Mouse (Mus musculus) stomach, embryonic 16.5 days (tissue): ENCODE results near the gene Setd1b. TPM values are rescaled to one million over a fixed set of nuclear protein-coding genes. Genes with fewer than 3 reads are reported as not detected.
A peak's percentile ranks its signal among the peaks of the same experiment; 100 is the strongest.

Experiments
- ATAC-seq: fragments of 200-750 bp; cut with Nextera tagmentation; 2 replicates; pipeline ENCODE4 v1.8.0; 2017; ENCODE audit warnings: moderate number of reproducible peaks, moderate TSS enrichment; ENCODE audit not compliant: insufficient read depth, low FRiP score
- H3K27ac ChIP-seq: fragments of 300-500 bp; sonication (generic); 2 replicates; pipeline ENCODE4 v1.5.1; 2014; ENCODE audit warnings: low read length
- H3K27me3 ChIP-seq: fragments of 300-500 bp; sonication (generic); 2 replicates; pipeline ENCODE4 v1.6.1; 2014; ENCODE audit warnings: low read length, control low read depth, mixed read lengths; ENCODE audit not compliant: control insufficient read depth, insufficient read depth
- H3K36me3 ChIP-seq: fragments of 300-500 bp; sonication (generic); 2 replicates; pipeline ENCODE4 v1.6.1; 2014; ENCODE audit warnings: low read length; ENCODE audit not compliant: control insufficient read depth, insufficient read depth
- H3K4me1 ChIP-seq: fragments of 300-500 bp; sonication (generic); 2 replicates; pipeline ENCODE4 v1.6.1; 2014; ENCODE audit warnings: low read length, control low read depth, mixed read lengths; ENCODE audit not compliant: control insufficient read depth, insufficient read depth
- H3K4me2 ChIP-seq: fragments of 300-500 bp; sonication (generic); 2 replicates; pipeline ENCODE4 v1.6.1; 2014; ENCODE audit warnings: low read depth, low read length, mixed read lengths
- H3K4me3 ChIP-seq: fragments of 300-500 bp; sonication (generic); replicated peaks from 2 replicates; pipeline ENCODE4 v1.5.1; 2014; ENCODE audit warnings: mild to moderate bottlenecking, low read length
- H3K9ac ChIP-seq: fragments of 300-500 bp; sonication (generic); 2 replicates; pipeline ENCODE4 v1.6.1; 2014; ENCODE audit warnings: low read length
- H3K9me3 ChIP-seq: fragments of 300-500 bp; sonication (generic); replicated peaks from 2 replicates; pipeline ENCODE4 v1.6.1; 2016; ENCODE audit warnings: low read length, control low read depth; ENCODE audit not compliant: control insufficient read depth
- WGBS: fragments of 180-500 bp; shearing (Covaris S2); extraction: QIAGEN DNeasy Blood & Tissue Kit; methylation state at CpG from one replicate; pipeline ENCODE4 v1.1.7; 2014; 5-methylcytosine and 5-hydroxymethylcytosine counted together
- polyA plus RNA-seq: library from polyadenylated mRNA; unstranded; fragments of >200 nt; fragmentation: Nextera tagmentation; extraction: Ambion mirVana; gene quantifications from 2 replicates; pipeline ENCODE4 v1.2.1, GENCODE M21; 2015

Gene Setd1b
- polyA plus RNA-seq, 1 experiment from 2014 or later: 7.7 TPM

- no peaks in the 10 kb centered on the region for H3K27me3 ChIP-seq
- H3K4me3 ChIP-seq: peak overlapping the region; percentile 63
- WGBS: 4% methylated on average over 20 of the region's 20 CpGs
- peak; percentile 35; the same call in 1 of the 2 replicates for ATAC-seq
- peak overlapping the region; percentile 97 for H3K9ac ChIP-seq
- H3K36me3 ChIP-seq: no peaks in the 10 kb centered on the region
- peak overlapping the region; percentile 97 for H3K4me2 ChIP-seq
- H3K4me1 ChIP-seq: peaks cover 54% of the 10 kb centered on the region
- peak overlapping the region; percentile 100 for H3K27ac ChIP-seq
- H3K9me3 ChIP-seq: no peaks in the 10 kb centered on the region
These were observed 4.7 kb upstream of the Setd1b start for GRCm38 (mm10) chr5:123137044-123137909.

- Histone ChIP-seq H3K27ac (peak overlapping the region; percentile 100), H3K4me2 (peak overlapping the region; percentile 97), H3K9me3 (no peaks in the 10 kb centered on the region), H3K4me1 (peaks cover 48% of the 10 kb centered on the region), H3K36me3 (no peaks in the 10 kb centered on the region), H3K9ac (peak overlapping the region; percentile 97), H3K27me3 (no peaks in the 10 kb centered on the region), H3K4me3 (peak overlapping the region; percentile 63)
- ATAC-seq: no peak
- WGBS: 7% methylated on average over 6 of the region's 6 CpGs
These were observed 4.1 kb upstream of the Setd1b start for GRCm38 (mm10) chr5:123137910-123138229.

DNA sequence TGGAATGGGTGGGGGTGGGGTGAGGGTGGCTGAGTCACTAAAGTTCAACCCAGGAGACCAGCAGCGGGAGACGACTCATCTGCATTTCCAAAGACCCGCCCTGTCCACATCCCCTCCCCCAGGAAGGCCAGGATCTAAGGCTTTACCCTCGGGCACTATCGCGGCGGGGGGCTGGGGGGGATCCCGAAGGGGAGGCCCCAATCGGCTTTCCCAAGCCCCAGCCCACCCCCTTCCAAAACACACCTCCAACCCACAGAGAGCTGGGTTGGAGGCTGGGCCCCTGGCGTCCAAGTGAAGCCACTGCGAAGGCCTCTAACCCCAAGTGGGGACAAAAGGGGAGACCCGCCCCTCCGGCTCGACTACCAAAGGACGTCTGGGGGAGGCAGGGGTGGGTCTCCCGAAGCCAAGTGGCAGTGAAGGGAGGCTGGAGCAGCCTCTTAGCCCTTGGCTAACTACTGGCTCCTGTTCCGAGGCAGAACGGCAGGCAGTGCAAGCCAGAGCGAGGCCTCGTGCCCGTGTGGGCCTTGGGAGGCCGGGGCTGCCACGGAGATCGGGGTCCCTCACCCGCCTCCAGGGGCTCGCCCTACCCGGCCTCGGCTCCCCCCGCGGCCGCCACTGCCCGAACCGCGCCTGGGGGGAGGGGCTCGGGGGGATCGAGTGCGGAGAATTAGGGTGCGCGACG lies 3.6 kb upstream of the Setd1b start:
- Histone ChIP-seq H3K9ac (peak overlapping the region; percentile 97), H3K4me2 (peak overlapping the region; percentile 97), H3K36me3 (no peaks in the 10 kb centered on the region), H3K4me1 (peaks cover 43% of the 10 kb centered on the region), H3K4me3 (peak overlapping the region; percentile 63), H3K9me3 (no peaks in the 10 kb centered on the region), H3K27me3 (no peaks in the 10 kb centered on the region), H3K27ac (peak overlapping the region; percentile 100)
- peak; percentile 48 for ATAC-seq
- WGBS: under 1% methylated on average over 38 of the region's 40 CpGs

DNA sequence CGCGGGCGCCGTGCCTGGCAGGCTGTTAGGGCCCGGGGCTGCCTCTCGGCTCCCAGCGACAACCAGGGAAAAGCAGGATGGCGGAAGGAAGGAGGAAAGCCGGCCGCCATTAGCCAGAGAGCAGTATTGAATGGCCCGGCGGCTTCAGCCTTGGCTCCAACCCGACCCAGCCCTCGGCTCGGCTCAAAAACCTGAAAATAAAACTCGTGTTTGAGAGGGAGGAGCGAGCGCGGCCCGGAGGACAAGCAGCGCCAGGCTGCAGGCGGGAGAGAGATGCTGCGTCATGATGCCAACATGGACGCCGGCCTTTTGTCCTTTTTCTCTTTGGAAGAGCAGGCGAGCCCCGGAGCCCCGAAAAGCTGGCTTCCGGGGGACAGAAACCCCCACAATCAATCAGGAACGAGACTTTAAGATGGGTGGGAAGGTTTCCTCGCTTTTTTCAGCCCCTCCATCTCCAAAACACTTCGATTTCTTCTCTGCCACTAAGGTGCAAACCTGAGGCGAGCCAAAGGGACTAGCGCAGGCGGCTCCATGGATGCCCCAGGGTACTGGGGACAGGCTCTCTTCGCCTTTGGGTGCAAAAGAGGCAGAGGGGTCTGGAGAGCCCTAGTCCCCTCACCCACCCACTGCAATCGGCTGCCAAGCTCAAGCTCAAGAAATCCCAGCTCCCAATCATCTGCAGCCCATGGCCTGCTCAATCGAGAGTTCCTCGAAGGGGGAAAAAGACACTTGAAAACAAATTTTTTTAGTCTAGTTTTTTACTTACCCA lies 2.9 kb upstream of the Setd1b start:
- Histone ChIP-seq H3K4me1 (peaks cover 41% of the 10 kb centered on the region), H3K9me3 (no peaks in the 10 kb centered on the region), H3K27me3 (no peaks in the 10 kb centered on the region), H3K4me2 (peak overlapping the region; percentile 97), H3K9ac (peak overlapping the region; percentile 97), H3K36me3 (no peaks in the 10 kb centered on the region), H3K27ac (peak overlapping the region; percentile 100), H3K4me3 (peak overlapping the region; percentile 63)
- under 1% methylated on average over 38 of the region's 39 CpGs for WGBS
- ATAC-seq: no peak

- Histone ChIP-seq H3K9ac (peak overlapping the region; percentile 97), H3K4me3 (peak overlapping the region; percentile 63), H3K36me3 (no peaks in the 10 kb centered on the region), H3K4me2 (peak overlapping the region; percentile 97), H3K27me3 (no peaks in the 10 kb centered on the region), H3K27ac (peak overlapping the region; percentile 100), H3K9me3 (no peaks in the 10 kb centered on the region), H3K4me1 (peaks cover 41% of the 10 kb centered on the region)
- no peak for ATAC-seq
- under 1% methylated on average over 28 of the region's 28 CpGs for WGBS
These were observed 2.0 kb upstream of the Setd1b start for GRCm38 (mm10) chr5:123139722-123140627.

- H3K4me1 ChIP-seq: peaks cover 40% of the 10 kb centered on the region
- H3K36me3 ChIP-seq: no peaks in the 10 kb centered on the region
- H3K4me2 ChIP-seq: peak overlapping the region; percentile 97
- under 1% methylated on average over 31 of the region's 31 CpGs for WGBS
- peak overlapping the region; percentile 100 for H3K9ac ChIP-seq
- H3K27ac ChIP-seq: peak overlapping the region; percentile 98
- H3K27me3 ChIP-seq: no peaks in the 10 kb centered on the region
- no peaks in the 10 kb centered on the region for H3K9me3 ChIP-seq
- H3K4me3 ChIP-seq: peak overlapping the region; percentile 90
- ATAC-seq: peak; percentile 48; the same call in 1 of the 2 replicates
These were observed 1.1 kb upstream of the Setd1b start for GRCm38 (mm10) chr5:123140694-123141554.

DNA sequence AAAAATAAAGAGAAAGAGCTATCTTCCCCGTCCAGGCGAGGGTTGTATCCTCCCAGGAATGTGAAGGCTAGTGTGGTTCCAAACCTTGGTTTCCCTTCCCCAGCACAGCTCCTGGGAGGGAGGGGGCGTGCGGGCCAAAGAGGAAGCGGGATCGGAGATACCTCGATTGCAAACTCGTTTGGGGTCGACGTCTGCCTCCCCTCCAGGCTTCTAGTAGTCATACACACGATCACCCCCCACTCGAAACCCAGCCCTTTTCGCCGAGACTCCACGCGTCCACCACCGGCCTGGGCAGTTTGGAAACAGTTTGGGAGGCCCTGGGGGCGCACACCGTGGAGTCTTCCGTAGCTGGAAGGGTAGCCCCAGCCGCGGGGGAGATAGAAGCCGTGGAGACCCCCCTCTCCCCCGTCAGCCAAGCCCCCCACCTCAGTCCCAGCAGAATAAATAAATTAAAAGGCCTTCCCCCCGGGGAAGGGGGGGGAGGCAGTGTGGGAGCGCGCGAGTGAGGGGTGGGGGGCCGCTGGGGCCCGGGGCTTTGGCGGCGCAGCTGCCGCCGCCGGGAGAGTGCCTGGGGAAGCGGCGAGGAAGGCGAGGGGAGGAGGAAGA lies 335 bp upstream of the Setd1b start:
- H3K9me3 ChIP-seq: no peaks in the 10 kb centered on the region
- peak overlapping the region; percentile 90 for H3K4me3 ChIP-seq
- peaks cover 5% of the 10 kb centered on the region; the same call in 1 of the 2 replicates for H3K36me3 ChIP-seq
- H3K9ac ChIP-seq: peak overlapping the region; percentile 100
- H3K27me3 ChIP-seq: no peaks in the 10 kb centered on the region
- peak overlapping the region; percentile 97 for H3K4me2 ChIP-seq
- WGBS: under 1% methylated on average over 38 of the region's 38 CpGs
- peaks cover 34% of the 10 kb centered on the region for H3K4me1 ChIP-seq
- H3K27ac ChIP-seq: peak overlapping the region; percentile 98
- ATAC-seq: no peak
